ENCODE assay signal across 16 mouse cellular contexts in genomic region chr5:121909226-121909985, GRCm38 (mm10).
DNase-seq lines count a peak whose midpoint lies in the region; ATAC-seq and TF ChIP-seq lines count a peak whose summit lies in the region.
"Had no signal": no experiment of that assay in that cellular context is flagged by ENCODE, and none has a peak within 500 bp of the region (broad histone marks: within the 10 kb centered on the region; RNA-seq: fewer than 3 reads in every experiment).

No protein-coding gene starts in this region.

- H3K27me3 ChIP-seq in hindbrain, postnatal 0 days (ENCODE audit: insufficient read depth, low read length), result no peaks in the 10 kb centered on the region
- H3K27me3 ChIP-seq: intestine, embryonic 15.5 days had no signal

- H3K4me2 ChIP-seq in hindbrain, postnatal 0 days (ENCODE audit: low read depth, low read length), result no peak overlapping the region
- H3K4me2 ChIP-seq: heart, embryonic 12.5 days; intestine, embryonic 15.5 days; liver, embryonic 11.5 days had no signal

- no peaks in the 10 kb centered on the region for H3K9me3 ChIP-seq in hindbrain, postnatal 0 days (ENCODE audit: low read length)
- H3K9me3 ChIP-seq: G1E; heart, embryonic 12.5 days; intestine, embryonic 15.5 days; limb, embryonic 10.5 days had no signal

- no peaks in the 10 kb centered on the region for H3K4me1 ChIP-seq in hindbrain, postnatal 0 days (ENCODE audit: insufficient read depth, low read length)
- H3K4me1 ChIP-seq: intestine, embryonic 15.5 days had no signal

- no peak for TF ChIP-seq CTCF in hindbrain, postnatal 0 days (IDR thresholded peaks at IDR 0.05; ENCODE audit: low read depth)

- ATAC-seq in frontal cortex, adult (ENCODE audit: low TSS enrichment), result peak; percentile 74; the same call in 1 of the 2 replicates
- ATAC-seq in hindbrain, postnatal 0 days, result peak; percentile 62; the same call in 1 of the 2 replicates
- no peak for ATAC-seq in CD4-positive, CD25-positive, alpha-beta regulatory T cell, adult 4 months
- ATAC-seq: intestine, embryonic 15.5 days had no signal

- 58% methylated on average over 21 of the region's 21 CpGs for WGBS in hindbrain, postnatal 0 days

- no peaks in the 10 kb centered on the region for H3K36me3 ChIP-seq in hindbrain, postnatal 0 days (ENCODE audit: insufficient read depth, low read length)
- H3K36me3 ChIP-seq: G1E; heart, embryonic 12.5 days; intestine, embryonic 15.5 days; limb, embryonic 10.5 days had no signal

- H3K27ac ChIP-seq in hindbrain, postnatal 0 days, result no peak overlapping the region
- H3K27ac ChIP-seq: intestine, embryonic 15.5 days had no signal

- H3K9ac ChIP-seq in hindbrain, postnatal 0 days (replicated peaks; ENCODE audit: low read length), result no peak overlapping the region
- H3K9ac ChIP-seq: heart, embryonic 12.5 days; intestine, embryonic 15.5 days had no signal

- DNase-seq in frontal cortex, postnatal 10 days (ENCODE audit: low spot score in 2 of 2), result no peak
- peak; percentile 39 for DNase-seq in right cerebral cortex, adult 18-20 months
- DNase-seq in right cerebral cortex, adult 2 months (ENCODE audit: low spot score in 2 of 2), result no peak
- peak; percentile 61 for DNase-seq in hindbrain, postnatal 0 days (ENCODE audit: low spot score)
- no peak for DNase-seq in gastrocnemius, adult 18-20 months (ENCODE audit: low spot score)
- DNase-seq: adrenal gland, adult 8-10 months; cerebellum, postnatal 10 days; lung, adult 2 months; lung, postnatal 36 days had no signal

- H3K4me3 ChIP-seq in hindbrain, postnatal 0 days (ENCODE audit: low read length), result no peak overlapping the region
- H3K4me3 ChIP-seq: heart, embryonic 12.5 days; intestine, embryonic 15.5 days; limb, embryonic 10.5 days had no signal

Comparison
In these comparisons a context has a peak if more than half of its experiments do, and no peak if none do; other contexts are left out.
1. DNase-seq: peak in right cerebral cortex, adult 18-20 months (single experiment) and hindbrain, postnatal 0 days (single experiment); none in frontal cortex, postnatal 10 days (0 of 2), right cerebral cortex, adult 2 months (0 of 2) and gastrocnemius, adult 18-20 months (single experiment).